Mouse (Mus musculus) midbrain, embryonic 13.5 days (tissue): ENCODE results near the gene Ipmk. TPM values are rescaled to one million over a fixed set of nuclear protein-coding genes. Genes with fewer than 3 reads are reported as not detected.

Source experiments
- ATAC-seq: fragments of 200-750 bp; cut with Nextera tagmentation; 2 replicates; pipeline ENCODE4 v1.8.0; 2017; ENCODE audit warnings: mild to moderate bottlenecking, moderate TSS enrichment, moderate library complexity
- H3K27ac ChIP-seq: fragments of 300-500 bp; sonication (generic); 2 replicates; pipeline ENCODE4 v1.5.1; 2015; ENCODE audit warnings: inconsistent platforms, mild to moderate bottlenecking, moderate library complexity
- H3K27me3 ChIP-seq: fragments of 300-500 bp; sonication (generic); 2 replicates; pipeline ENCODE4 v1.6.1; 2015; ENCODE audit warnings: mild to moderate bottlenecking, inconsistent platforms
- H3K36me3 ChIP-seq: fragments of 300-500 bp; sonication (generic); 2 replicates; pipeline ENCODE4 v1.6.1; 2015; ENCODE audit warnings: mild to moderate bottlenecking, inconsistent platforms
- H3K4me1 ChIP-seq: fragments of 300-500 bp; sonication (generic); replicated peaks from 2 replicates; pipeline ENCODE4 v1.6.1; 2015; ENCODE audit warnings: inconsistent platforms
- H3K4me2 ChIP-seq: fragments of 300-500 bp; sonication (generic); replicated peaks from 2 replicates; pipeline ENCODE4 v1.6.1; 2015; ENCODE audit warnings: moderate library complexity, mild to moderate bottlenecking, inconsistent platforms
- H3K4me3 ChIP-seq: fragments of 300-500 bp; sonication (generic); replicated peaks from 2 replicates; pipeline ENCODE4 v1.5.1; 2015; ENCODE audit warnings: mild to moderate bottlenecking, inconsistent platforms
- H3K9ac ChIP-seq: fragments of 300-500 bp; sonication (generic); replicated peaks from 2 replicates; pipeline ENCODE4 v1.6.1; 2015; ENCODE audit warnings: mild to moderate bottlenecking, inconsistent platforms
- H3K9me3 ChIP-seq: fragments of 300-500 bp; sonication (generic); 2 replicates; pipeline ENCODE4 v1.6.1; 2016; ENCODE audit warnings: mild to moderate bottlenecking, inconsistent platforms
- WGBS: fragments of 180-500 bp; shearing (Covaris S2); methylation state at CpG from one replicate; pipeline ENCODE4 v1.1.7; 2015; 5-methylcytosine and 5-hydroxymethylcytosine counted together
- polyA plus RNA-seq: library from polyadenylated mRNA; unstranded; fragments of >200 nt; fragmentation: Nextera tagmentation; extraction: Ambion mirVana; gene quantifications from 2 replicates; pipeline ENCODE4 v1.2.1, GENCODE M21; 2015

Ipmk gene
- 16.3 and 17.7 TPM in 2 replicates for polyA plus RNA-seq

DNA sequence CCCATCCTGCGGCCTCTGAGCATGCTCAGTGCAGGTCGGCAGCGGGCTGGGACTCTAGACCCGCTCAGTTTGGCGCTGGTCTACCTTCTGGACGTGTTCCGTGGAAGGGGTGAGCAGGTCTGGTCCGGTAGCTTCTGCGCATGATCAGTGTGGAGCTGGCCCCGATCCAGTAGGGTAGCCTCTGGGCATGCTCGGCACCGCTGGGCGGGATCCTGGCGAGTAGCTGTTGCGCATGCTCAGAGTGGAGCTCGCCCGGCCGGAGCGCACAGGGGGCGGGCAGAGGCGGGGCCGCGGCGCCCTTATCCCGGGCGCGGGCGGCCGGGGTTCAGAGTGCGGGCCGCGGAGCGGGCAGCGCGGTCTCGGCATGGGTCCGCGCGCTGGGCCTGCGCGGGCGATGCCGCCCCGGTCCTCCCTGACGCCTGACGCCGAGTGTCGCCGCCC, at the start of gene Ipmk:
TSS of gene Ipmk (plus strand) at position 255 of the 441 bp plus-strand sequence.
- Histone ChIP-seq H3K27me3 (no peaks in the 10 kb centered on the region), H3K4me1 (peaks cover 51% of the 10 kb centered on the region), H3K9me3 (no peaks in the 10 kb centered on the region), H3K27ac (peak within 1 kb of the TSS; percentile 86), H3K4me3 (peak within 1 kb of the TSS; percentile 89), H3K36me3 (0 out of 2 replicates have a peak, but pooled peaks cover 8% of the 10 kb centered on the region), H3K9ac (peak within 1 kb of the TSS; percentile 92), H3K4me2 (peak within 1 kb of the TSS; percentile 97)
- WGBS, result under 1% methylated on average over 47 of the region's 49 CpGs
- peak; percentile 92 for ATAC-seq

DNA sequence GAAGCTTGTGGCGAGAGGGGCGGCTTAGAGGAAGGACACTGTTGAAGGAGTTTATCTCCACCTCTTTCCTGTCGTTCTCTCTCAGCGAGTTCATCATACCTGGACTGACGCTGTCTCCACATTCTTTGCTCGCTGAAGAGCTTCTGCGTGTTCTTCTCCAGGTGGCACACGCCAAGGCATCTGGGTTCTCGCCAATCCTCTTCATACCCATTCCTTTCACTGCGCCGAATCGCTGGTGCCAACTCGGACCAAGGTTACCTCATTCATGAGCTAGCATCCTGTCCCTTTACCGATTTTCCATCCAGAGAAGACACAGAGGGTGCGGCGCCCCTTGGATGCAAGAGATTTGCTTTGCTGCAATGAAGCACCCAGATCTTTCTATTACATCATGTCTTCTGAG, 47.4 kb upstream of the Ipmk start:
- Histone ChIP-seq H3K9me3 (no peaks in the 10 kb centered on the region), H3K27ac (no peak overlapping the region), H3K4me1 (no peaks in the 10 kb centered on the region), H3K36me3 (no peaks in the 10 kb centered on the region), H3K4me3 (no peak overlapping the region), H3K4me2 (no peak overlapping the region), H3K9ac (no peak overlapping the region), H3K27me3 (no peaks in the 10 kb centered on the region)
- WGBS, result 86% methylated on average over 16 of the region's 16 CpGs
- no peak for ATAC-seq

- Histone ChIP-seq H3K9me3 (no peaks in the 10 kb centered on the region), H3K9ac (no peak overlapping the region), H3K27ac (no peak overlapping the region), H3K4me3 (no peak overlapping the region), H3K4me1 (no peaks in the 10 kb centered on the region), H3K27me3 (no peaks in the 10 kb centered on the region), H3K36me3 (no peaks in the 10 kb centered on the region), H3K4me2 (no peak overlapping the region)
- ATAC-seq, result no peak
- 25% methylated on average over 5 of the region's 5 CpGs for WGBS
These were observed 45.1 kb upstream of the Ipmk start for GRCm38 (mm10) chr10:71302490-71302889.

- Histone ChIP-seq H3K4me2 (peak overlapping the region; percentile 28), H3K36me3 (no peaks in the 10 kb centered on the region), H3K4me1 (no peaks in the 10 kb centered on the region), H3K9me3 (no peaks in the 10 kb centered on the region), H3K9ac (no peak overlapping the region), H3K27ac (no peak overlapping the region), H3K27me3 (no peaks in the 10 kb centered on the region), H3K4me3 (no peak overlapping the region)
- no peak for ATAC-seq
- 28% methylated on average over 6 of the region's 6 CpGs for WGBS
These were observed 41.4 kb upstream of the Ipmk start for GRCm38 (mm10) chr10:71306190-71306589.

- Histone ChIP-seq H3K27ac (no peak overlapping the region), H3K9ac (no peak overlapping the region), H3K4me3 (no peak overlapping the region), H3K36me3 (no peaks in the 10 kb centered on the region), H3K4me1 (no peaks in the 10 kb centered on the region), H3K9me3 (no peaks in the 10 kb centered on the region), H3K27me3 (no peaks in the 10 kb centered on the region), H3K4me2 (no peak overlapping the region)
- no peak for ATAC-seq
- 83% methylated on average over 6 of the region's 6 CpGs for WGBS
These were observed 40.8 kb upstream of the Ipmk start for GRCm38 (mm10) chr10:71306759-71307158.

- H3K27ac ChIP-seq, result no peak overlapping the region
- no peak overlapping the region for H3K9ac ChIP-seq
- H3K4me2 ChIP-seq, result no peak overlapping the region
- no peaks in the 10 kb centered on the region for H3K36me3 ChIP-seq
- no peaks in the 10 kb centered on the region for H3K9me3 ChIP-seq
- H3K4me1 ChIP-seq, result no peaks in the 10 kb centered on the region
- no peak overlapping the region for H3K4me3 ChIP-seq
- no peaks in the 10 kb centered on the region for H3K27me3 ChIP-seq
- WGBS, result 94% methylated on average over 5 of the region's 5 CpGs
- ATAC-seq, result no peak
These were observed 39.4 kb upstream of the Ipmk start for GRCm38 (mm10) chr10:71308199-71308598.

DNA sequence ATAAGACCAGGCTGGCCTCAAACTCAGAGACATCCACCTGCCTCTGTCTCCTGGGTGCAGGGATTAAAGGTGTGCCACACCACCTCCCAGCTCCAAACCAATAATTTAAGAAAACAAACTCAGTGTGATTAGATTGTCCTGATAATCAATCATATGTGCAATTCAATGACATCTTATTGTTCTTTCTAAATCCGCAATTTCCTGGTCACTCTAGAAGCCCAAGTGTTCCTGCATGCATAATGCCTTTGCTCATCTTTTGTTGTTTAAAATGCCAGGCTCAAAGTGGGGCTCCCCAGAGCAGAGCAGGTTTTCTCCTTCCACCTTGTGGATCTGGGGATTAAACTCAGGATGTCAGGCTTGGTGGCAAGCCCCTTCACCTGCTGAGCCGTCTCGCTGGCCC, 37.3 kb upstream of the Ipmk start:
- Histone ChIP-seq H3K27me3 (no peaks in the 10 kb centered on the region), H3K4me1 (no peaks in the 10 kb centered on the region)
- WGBS, result 38% methylated on average over 3 of the region's 3 CpGs

DNA sequence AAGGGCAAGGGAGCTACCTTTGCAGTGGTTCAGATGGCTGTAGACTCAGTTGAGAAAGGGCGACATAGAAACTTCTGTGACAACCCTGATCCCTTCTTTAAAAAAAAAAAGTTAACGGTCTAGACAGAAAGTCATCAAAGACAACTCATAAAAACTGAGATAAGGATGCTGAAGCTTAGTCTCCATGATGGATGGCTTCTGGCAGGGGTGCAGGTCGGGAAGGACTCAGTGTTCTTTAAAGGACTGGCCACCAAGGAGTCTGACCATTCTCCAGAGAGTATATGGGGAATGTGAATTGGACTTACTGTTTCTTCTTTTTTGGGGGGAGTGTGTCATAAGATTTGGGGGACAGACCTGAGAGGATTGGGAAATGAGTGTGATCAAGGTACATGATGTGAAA, 33.0 kb upstream of the Ipmk start:
- 90% methylated on average over 3 of the region's 3 CpGs for WGBS

More for the DNA sequence above, 37.3 kb upstream of the Ipmk start:
- ATAC-seq, result no peak
- Histone ChIP-seq H3K36me3 (no peaks in the 10 kb centered on the region), H3K4me2 (no peak overlapping the region), H3K27ac (no peak overlapping the region), H3K9me3 (no peaks in the 10 kb centered on the region), H3K4me3 (no peak overlapping the region), H3K9ac (no peak overlapping the region)

DNA sequence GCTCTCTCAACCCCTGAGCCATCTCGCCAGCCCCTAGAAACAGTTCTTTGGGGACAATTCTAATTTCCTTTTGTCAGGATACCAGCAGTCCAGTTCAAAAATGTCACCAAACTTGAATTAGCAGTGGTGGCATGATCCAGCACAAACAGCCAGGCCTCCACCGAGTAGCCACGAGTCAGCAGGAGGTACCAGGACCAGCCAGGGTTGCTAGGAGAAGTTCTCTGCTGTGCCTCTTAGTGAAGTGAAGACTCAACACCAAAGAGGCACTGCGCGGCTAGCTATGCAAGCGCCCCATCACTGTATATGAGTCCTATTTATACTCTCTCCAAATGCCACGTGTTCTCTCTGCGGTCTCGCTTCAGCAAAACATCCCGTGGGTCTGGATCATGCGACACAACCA, 31.5 kb upstream of the Ipmk start:
- Histone ChIP-seq H3K27ac (no peak overlapping the region), H3K36me3 (no peaks in the 10 kb centered on the region), H3K9ac (no peak overlapping the region), H3K4me1 (no peaks in the 10 kb centered on the region), H3K4me2 (no peak overlapping the region), H3K4me3 (no peak overlapping the region), H3K27me3 (no peaks in the 10 kb centered on the region), H3K9me3 (no peaks in the 10 kb centered on the region)
- 77% methylated on average over 11 of the region's 11 CpGs for WGBS
- no peak for ATAC-seq

More for the DNA sequence above, 33.0 kb upstream of the Ipmk start:
- Histone ChIP-seq H3K9me3 (no peaks in the 10 kb centered on the region), H3K4me2 (no peak overlapping the region), H3K27me3 (no peaks in the 10 kb centered on the region), H3K27ac (no peak overlapping the region), H3K4me1 (no peaks in the 10 kb centered on the region), H3K4me3 (no peak overlapping the region), H3K36me3 (no peaks in the 10 kb centered on the region), H3K9ac (no peak overlapping the region)
- no peak for ATAC-seq

DNA sequence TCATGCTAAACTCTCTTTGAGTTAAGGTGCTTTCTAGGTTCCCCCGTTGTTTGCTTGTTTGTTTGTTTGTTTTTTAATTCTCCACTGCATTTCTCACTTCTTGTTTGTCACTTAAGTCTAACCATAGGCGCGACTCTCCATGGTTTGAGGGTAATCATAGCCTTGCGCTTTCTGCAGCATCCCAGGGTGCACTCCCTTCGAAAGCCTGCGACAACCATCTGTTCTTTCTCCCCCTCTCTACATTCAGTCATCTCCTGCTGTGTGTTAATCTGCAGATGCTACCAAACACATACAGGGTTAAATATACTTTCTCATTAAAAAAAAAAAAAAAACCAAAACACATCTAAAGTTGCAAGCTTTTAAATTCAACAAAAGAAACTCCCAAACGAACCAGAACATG, 31.1 kb upstream of the Ipmk start:
- no peak overlapping the region for H3K4me3 ChIP-seq
- no peak overlapping the region for H3K9ac ChIP-seq
- no peak for ATAC-seq
- H3K9me3 ChIP-seq, result no peaks in the 10 kb centered on the region
- no peak overlapping the region for H3K4me2 ChIP-seq
- no peaks in the 10 kb centered on the region for H3K27me3 ChIP-seq
- no peaks in the 10 kb centered on the region for H3K4me1 ChIP-seq
- H3K27ac ChIP-seq, result no peak overlapping the region
- H3K36me3 ChIP-seq, result no peaks in the 10 kb centered on the region
- WGBS, result 72% methylated on average over 7 of the region's 7 CpGs

GRCm38 (mm10) chr10:71323669-71324068, 23.9 kb upstream of the Ipmk start:
- Histone ChIP-seq H3K36me3 (no peaks in the 10 kb centered on the region), H3K4me3 (no peak overlapping the region), H3K4me2 (no peak overlapping the region), H3K4me1 (no peaks in the 10 kb centered on the region), H3K9me3 (no peaks in the 10 kb centered on the region), H3K27me3 (no peaks in the 10 kb centered on the region), H3K27ac (no peak overlapping the region), H3K9ac (no peak overlapping the region)
- WGBS, result 94% methylated on average over 8 of the region's 8 CpGs
- no peak for ATAC-seq

DNA sequence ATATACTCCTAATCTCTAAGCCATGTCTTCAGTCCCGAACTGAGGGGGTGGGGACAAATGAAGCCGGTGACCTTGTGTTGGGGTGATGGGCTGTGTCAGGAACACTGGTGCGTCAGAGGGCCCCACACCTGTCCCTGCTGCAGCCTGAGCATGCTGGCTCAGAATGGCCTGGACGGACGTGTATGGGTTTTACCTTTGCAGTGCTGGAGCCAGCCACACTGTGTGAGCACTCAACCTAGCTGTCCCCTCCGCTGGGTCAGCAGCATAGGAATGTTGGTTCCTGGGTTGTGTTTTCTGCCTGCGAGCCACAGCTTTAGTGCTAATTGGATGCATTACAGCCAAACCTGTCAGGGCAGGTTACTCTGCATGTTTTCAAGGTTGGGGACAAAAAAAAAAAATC, 21.4 kb upstream of the Ipmk start:
- Histone ChIP-seq H3K4me1 (no peaks in the 10 kb centered on the region), H3K4me3 (no peak overlapping the region), H3K36me3 (peaks cover 21% of the 10 kb centered on the region), H3K9ac (no peak overlapping the region), H3K9me3 (no peaks in the 10 kb centered on the region), H3K4me2 (no peak overlapping the region), H3K27ac (no peak overlapping the region), H3K27me3 (no peaks in the 10 kb centered on the region)
- WGBS, result 81% methylated on average over 7 of the region's 7 CpGs
- 0 out of 2 replicates have a peak, but pooled peaks have one; percentile 48 for ATAC-seq

DNA sequence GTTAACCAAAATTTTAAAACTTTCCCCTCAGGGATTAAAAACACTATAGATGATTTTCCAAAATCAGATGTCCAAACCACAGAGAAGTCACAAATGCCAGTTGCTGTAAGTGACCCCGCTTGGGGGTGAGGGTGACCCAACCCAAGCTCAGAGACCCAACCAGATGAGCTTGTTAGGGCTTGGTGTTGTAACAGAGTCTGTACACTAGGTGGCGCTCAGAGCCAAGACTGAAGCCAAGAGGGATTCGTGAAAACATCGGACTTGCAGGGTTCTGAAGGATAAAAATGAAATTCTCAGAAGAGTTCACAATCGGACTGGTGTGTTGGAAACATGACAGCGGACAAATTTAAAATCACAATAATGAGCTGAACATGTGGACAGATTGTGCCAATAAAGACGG, 20.8 kb upstream of the Ipmk start:
- no peak overlapping the region for H3K4me3 ChIP-seq
- no peak overlapping the region for H3K9ac ChIP-seq
- H3K4me1 ChIP-seq, result no peaks in the 10 kb centered on the region
- 0 out of 2 replicates have a peak, but pooled peaks have one; percentile 50 for ATAC-seq
- H3K27ac ChIP-seq, result no peak overlapping the region
- H3K9me3 ChIP-seq, result no peaks in the 10 kb centered on the region
- no peaks in the 10 kb centered on the region for H3K27me3 ChIP-seq
- peaks cover 21% of the 10 kb centered on the region for H3K36me3 ChIP-seq
- no peak overlapping the region for H3K4me2 ChIP-seq
- 12% methylated on average over 7 of the region's 7 CpGs for WGBS
